Mouse (Mus musculus): Measurements from ENCODE around the gene Gm21828.
"Not testable (repeated sequence)": the region's sequence is repeated elsewhere in the genome, so short reads cannot be mapped to it uniquely, and the experiment has no call there.

- not testable (repeated sequence) for TF ChIP-seq CTCF (IDR thresholded peaks at IDR 0.05; ENCODE audit: borderline replicate concordance, extremely low read depth, insufficient read depth, insufficient read length); POLR2A (IDR thresholded peaks at IDR 0.05; ENCODE audit: borderline replicate concordance, extremely low read depth, insufficient read depth, insufficient read length, poor library complexity, severe bottlenecking)
Measured at GRCm38 (mm10) chrY:13223828-13224227, at the start of gene Gm21828.
